Mouse (Mus musculus) hindbrain, embryonic 14.5 days (tissue): Measurements from ENCODE around the gene Gm20747. TPM values are rescaled to one million over a fixed set of nuclear protein-coding genes. Genes with fewer than 3 reads are reported as not detected.
"Not testable (repeated sequence)": the region's sequence is repeated elsewhere in the genome, so short reads cannot be mapped to it uniquely, and the experiment has no call there.

Source experiments
- ATAC-seq: fragments of 200-750 bp; cut with Nextera tagmentation; 2 replicates; pipeline ENCODE4 v1.8.0; 2017; ENCODE audit warnings: moderate number of reproducible peaks, mild to moderate bottlenecking, moderate TSS enrichment, moderate library complexity; ENCODE audit not compliant: low FRiP score
- DNase-seq: peaks from one replicate; pipeline ENCODE4 v3.0.0-alpha.2; 2015; ENCODE audit warnings: low spot score
- H3K27ac ChIP-seq: fragments of 300-500 bp; sonication (generic); 2 replicates; pipeline ENCODE4 v1.5.1; 2014; ENCODE audit warnings: mild to moderate bottlenecking, moderate library complexity
- H3K27me3 ChIP-seq: fragments of 300-500 bp; sonication (generic); 2 replicates; pipeline ENCODE4 v1.6.1; 2014; ENCODE audit warnings: mild to moderate bottlenecking, low read length, mixed read lengths; ENCODE audit not compliant: control insufficient read depth, insufficient read depth
- H3K36me3 ChIP-seq: fragments of 300-500 bp; sonication (generic); replicated peaks from 2 replicates; pipeline ENCODE4 v1.6.1; 2014; ENCODE audit not compliant: control insufficient read depth, insufficient read depth
- H3K4me1 ChIP-seq: fragments of 300-500 bp; sonication (generic); replicated peaks from 2 replicates; pipeline ENCODE4 v1.6.1; 2014; ENCODE audit warnings: antibody characterized with exemption, low read length, mixed read lengths; ENCODE audit not compliant: control insufficient read depth, insufficient read depth
- H3K4me2 ChIP-seq: fragments of 300-500 bp; sonication (generic); replicated peaks from 2 replicates; pipeline ENCODE4 v1.6.1; 2014; ENCODE audit warnings: mild to moderate bottlenecking, moderate library complexity
- H3K4me3 ChIP-seq: fragments of 300-500 bp; sonication (generic); replicated peaks from 2 replicates; pipeline ENCODE4 v1.5.1; 2014; ENCODE audit warnings: mild to moderate bottlenecking, low read length
- H3K9ac ChIP-seq: fragments of 300-500 bp; sonication (generic); 2 replicates; pipeline ENCODE4 v1.6.1; 2014
- H3K9me3 ChIP-seq: fragments of 300-500 bp; sonication (generic); 2 replicates; pipeline ENCODE4 v1.6.1; 2016; ENCODE audit warnings: low read length; ENCODE audit not compliant: control insufficient read depth
- WGBS: fragments of 180-500 bp; shearing (Covaris S2); extraction: QIAGEN DNeasy Blood & Tissue Kit; methylation state at CpG from one replicate; pipeline ENCODE4 v1.1.7; 2014; 5-methylcytosine and 5-hydroxymethylcytosine counted together
- polyA plus RNA-seq: library from polyadenylated mRNA; unstranded; fragments of >200 nt; fragmentation: Nextera tagmentation; extraction: Ambion mirVana; gene quantifications from 2 replicates; pipeline ENCODE4 v1.2.1, GENCODE M21; 2014

Gene Gm20747
- polyA plus RNA-seq, result not detected in 2 replicates

GRCm38 (mm10) chrY:53418191-53418590 lies at the start of gene Gm20747:
Gene Gm20747 (minus strand): TSS chrY:53418291.
- H3K4me3 ChIP-seq, H3K27me3 ChIP-seq, H3K4me1 ChIP-seq, H3K9me3 ChIP-seq, H3K4me2 ChIP-seq, ATAC-seq, DNase-seq, H3K9ac ChIP-seq, H3K36me3 ChIP-seq, H3K27ac ChIP-seq: not testable (repeated sequence)
- no CpG with 5 or more reads among the region's 3 CpGs for WGBS
